In the genomic region with DNA sequence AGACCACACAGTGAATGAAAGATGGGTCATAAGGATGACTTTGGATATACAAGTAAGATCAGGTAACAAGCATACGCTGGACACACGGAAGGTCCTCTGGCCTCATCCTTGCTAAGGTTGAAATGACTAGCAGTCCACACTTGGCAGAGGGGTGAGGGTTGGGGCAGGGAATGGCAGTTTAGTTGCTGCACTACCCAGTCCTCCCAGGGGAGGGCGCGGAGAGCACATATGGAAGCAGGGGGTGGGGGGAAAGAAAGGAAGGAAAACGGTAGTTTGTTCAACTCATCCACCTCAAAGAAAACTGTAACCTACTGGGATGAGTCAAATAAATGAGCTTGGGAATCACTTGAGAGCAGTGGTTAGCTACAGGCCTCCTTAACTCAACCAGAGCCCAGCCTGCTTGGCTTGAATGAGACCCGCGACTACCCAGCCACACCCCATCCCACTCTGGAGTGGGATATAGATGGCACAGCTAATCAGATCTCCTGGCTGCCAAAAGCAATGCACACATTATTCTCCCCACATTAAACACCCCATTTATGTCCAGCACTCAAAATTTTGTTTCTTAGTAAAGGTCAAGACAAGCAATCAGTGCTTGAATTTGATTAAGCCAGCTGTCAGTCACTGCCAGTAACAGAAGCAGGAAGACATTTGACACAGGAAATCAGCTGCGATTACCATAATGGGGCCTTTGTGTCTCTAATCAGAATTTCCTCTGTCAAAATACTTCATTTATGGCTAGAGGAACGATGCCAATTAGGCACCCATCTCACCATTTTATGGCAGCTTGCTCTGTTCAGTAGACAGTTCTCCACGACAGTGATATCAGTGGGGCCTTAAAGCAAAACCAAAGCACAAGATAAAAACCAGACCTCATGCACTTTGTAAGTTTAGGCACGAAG, we compare ENCODE assay signal across 8 mouse cellular contexts. TPM values are rescaled to one million over a fixed set of nuclear protein-coding genes. Genes with fewer than 3 reads are reported as not detected.
DNase-seq lines count a peak whose midpoint lies in the region; ATAC-seq lines count a peak whose summit lies in the region.

No protein-coding gene starts in this region.

- H3K27ac ChIP-seq in lung, embryonic 15.5 days, result no peak overlapping the region

- H3K27me3 ChIP-seq in lung, embryonic 15.5 days, result no peaks in the 10 kb centered on the region
- no peaks in the 10 kb centered on the region for H3K27me3 ChIP-seq in splenic B cell, adult 2 months (ENCODE audit: control insufficient read depth, insufficient read depth, low read length, poor library complexity, severe bottlenecking)

- intact Hi-C loops in left cerebral cortex, postnatal 4 days (cut with DNase I), result no loop called here

- 0 out of 2 replicates have a peak, but pooled peaks cover 3% of the 10 kb centered on the region for H3K4me1 ChIP-seq in lung, embryonic 15.5 days

- H3K9ac ChIP-seq in lung, embryonic 15.5 days, result no peak overlapping the region

- peak; percentile 72 for DNase-seq in left cerebral cortex, postnatal 4 days
- DNase-seq in left cerebral cortex, adult 11 months (ENCODE audit: low spot score), result no peak
- peak; percentile 68 for DNase-seq in Muller cell, postnatal 12 days (ENCODE audit: inconsistent ontology term)
- peak; percentile 15 for DNase-seq in c-Kit-positive CD71-positive TER-119-positive erythroid progenitor cells, embryonic 14.5 days (ENCODE audit: low spot score)
- DNase-seq in gastrocnemius, postnatal 10 days, result peak; percentile 67
- peak; percentile 41 for DNase-seq in splenic B cell, adult 2 months (ENCODE audit: low read depth, low spot score)

- H3K4me2 ChIP-seq in lung, embryonic 15.5 days, result no peak overlapping the region

- no peaks in the 10 kb centered on the region for H3K9me3 ChIP-seq in lung, embryonic 15.5 days

- H3K36me3 ChIP-seq in lung, embryonic 15.5 days, result no peaks in the 10 kb centered on the region
- no peaks in the 10 kb centered on the region for H3K36me3 ChIP-seq in splenic B cell, adult 2 months (ENCODE audit: control insufficient read depth, insufficient read depth, low read length, poor library complexity, severe bottlenecking)

- WGBS in lung, embryonic 15.5 days, result 57% methylated on average over 11 of the region's 11 CpGs

- H3K4me3 ChIP-seq in lung, embryonic 15.5 days, result no peak overlapping the region

- ATAC-seq in lung, embryonic 15.5 days (ENCODE audit: borderline replicate concordance, extremely low read depth, low FRiP score, low TSS enrichment), result peak; percentile 42; the same call in 1 of the 2 replicates
- ATAC-seq in inflammation-experienced regulatory T-cells, adult 6 months, result no peak

RNA-seq across cellular contexts. Expression of a gene that starts 24.5 kb away (rescaled TPM):
- 1 to 10 TPM in 1 of 2 experiments, under 1 TPM in 1; 0.94 to 1.0 TPM for total RNA-seq in left cerebral cortex, postnatal 4 days (2021)
- 1 to 10 TPM; 3.1 to 3.5 TPM for total RNA-seq in gastrocnemius, postnatal 10 days (2021)
- polyA plus RNA-seq in lung, embryonic 15.5 days (2015; fragmentation: Nextera tagmentation; extraction: Ambion mirVana), result 2.5 and 2.6 TPM in 2 replicates
- not detected for polyA plus RNA-seq in inflammation-experienced regulatory T-cells, adult 6 months (2017; shearing (Covaris generic))

RNA-seq across cellular contexts. Expression of a gene that starts 56.9 kb away (rescaled TPM):
- 10 to 100 TPM; 11.6 to 12.4 TPM for total RNA-seq in left cerebral cortex, postnatal 4 days (2021)
- 1 to 10 TPM; 3.2 to 3.9 TPM for total RNA-seq in gastrocnemius, postnatal 10 days (2021)
- polyA plus RNA-seq in lung, embryonic 15.5 days (2015; fragmentation: Nextera tagmentation; extraction: Ambion mirVana), result 13.8 and 14.6 TPM in 2 replicates
- polyA plus RNA-seq in inflammation-experienced regulatory T-cells, adult 6 months (2017; shearing (Covaris generic)), result 1 to 10 TPM; 4.3 to 5.4 (median 4.8) TPM
